Mouse (Mus musculus) lung, postnatal 0 days (tissue): ENCODE measurements around the gene Map2k5.

ENCODE experiments used
- CTCF ChIP-seq: IDR thresholded peaks from 2 replicates; pipeline ENCODE4 v1.5.1; 2016; ENCODE audit warnings: antibody characterized with exemption, mild to moderate bottlenecking
- EP300 ChIP-seq: IDR thresholded peaks from 2 replicates; pipeline ENCODE4 v1.6.1; 2016; ENCODE audit warnings: antibody characterized with exemption, mild to moderate bottlenecking, control low read depth

DNA sequence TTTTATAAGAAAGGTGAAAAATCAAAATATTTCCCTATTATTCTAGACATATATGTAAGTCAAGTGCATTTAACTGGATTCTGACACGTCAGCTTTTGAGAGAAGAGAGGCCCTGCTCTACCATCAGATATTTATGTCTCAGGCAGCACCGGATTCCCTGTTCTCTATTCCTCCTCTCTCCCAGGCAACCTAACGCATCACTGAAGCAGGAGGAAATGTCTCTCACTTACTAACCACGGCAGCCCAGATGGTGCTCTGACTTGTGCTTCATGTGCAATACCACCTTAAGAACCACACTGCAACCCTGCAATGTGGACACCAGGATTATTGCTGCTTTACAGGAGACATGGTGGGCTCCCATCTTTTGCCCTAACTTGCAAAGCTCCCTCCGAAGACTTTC lies 18.7 kb downstream of the Map2k5 start:
- TF ChIP-seq CTCF (no peak), EP300 (no peak)
